Mouse (Mus musculus): Measurements from ENCODE around the gene Ttyh1. TPM values are rescaled to one million over a fixed set of nuclear protein-coding genes. Genes with fewer than 3 reads are reported as not detected.

Ttyh1 gene
- total and polyA plus RNA-seq, 2 experiments from 2014 or later = 0.45 to 5.0 TPM

DNA sequence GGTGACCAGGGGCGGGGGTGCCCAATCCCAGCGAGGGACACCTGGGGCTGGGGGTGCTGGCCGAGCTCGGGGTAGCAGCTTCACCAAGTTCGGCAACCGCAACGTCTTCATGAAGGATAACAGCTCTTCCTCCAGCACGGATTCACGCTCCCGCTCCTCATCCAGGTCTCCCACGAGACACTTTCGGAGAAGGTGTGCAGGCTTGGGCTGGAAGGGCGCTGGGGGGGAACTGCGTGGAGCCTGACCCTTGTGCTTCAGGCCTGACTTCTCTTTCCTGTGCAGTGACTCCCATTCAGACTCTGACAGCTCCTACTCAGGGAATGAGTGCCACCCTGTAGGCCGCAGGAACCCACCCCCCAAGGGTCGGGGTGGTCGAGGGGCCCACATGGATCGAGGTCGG, 24.3 kb downstream of the Ttyh1 start:
- ATAC-seq (ENCODE audit: insufficient read depth, low read depth) = no peak
- H3K4me1 ChIP-seq (ENCODE audit: control insufficient read depth, insufficient read depth) = peaks cover 3% of the 10 kb centered on the region; the same call in 1 of the 2 replicates
- no peak overlapping the region for H3K9ac ChIP-seq (replicated peaks; ENCODE audit: low read depth, low read length)
- H3K4me2 ChIP-seq (ENCODE audit: low read depth, low read length) = no peak overlapping the region
- no peak for DNase-seq (ENCODE audit: low spot score)
- no peaks in the 10 kb centered on the region for H3K9me3 ChIP-seq (replicated peaks; ENCODE audit: control insufficient read depth, low read length)
- peaks cover 91% of the 10 kb centered on the region for H3K36me3 ChIP-seq (replicated peaks; ENCODE audit: control insufficient read depth, insufficient read depth, low read length)
- no peak overlapping the region for H3K27ac ChIP-seq (ENCODE audit: low read depth)
- H3K27me3 ChIP-seq (ENCODE audit: control insufficient read depth, insufficient read depth, low read length) = no peaks in the 10 kb centered on the region
- TF ChIP-seq CTCF (IDR thresholded peaks at IDR 0.05; ENCODE audit: low read depth) (no peak), EP300 (IDR thresholded peaks at IDR 0.05; ENCODE audit: low read depth) (no peak)
- no peak overlapping the region for H3K4me3 ChIP-seq (ENCODE audit: low read depth, low read length)
- WGBS = 94% methylated on average over 19 of the region's 19 CpGs

DNA sequence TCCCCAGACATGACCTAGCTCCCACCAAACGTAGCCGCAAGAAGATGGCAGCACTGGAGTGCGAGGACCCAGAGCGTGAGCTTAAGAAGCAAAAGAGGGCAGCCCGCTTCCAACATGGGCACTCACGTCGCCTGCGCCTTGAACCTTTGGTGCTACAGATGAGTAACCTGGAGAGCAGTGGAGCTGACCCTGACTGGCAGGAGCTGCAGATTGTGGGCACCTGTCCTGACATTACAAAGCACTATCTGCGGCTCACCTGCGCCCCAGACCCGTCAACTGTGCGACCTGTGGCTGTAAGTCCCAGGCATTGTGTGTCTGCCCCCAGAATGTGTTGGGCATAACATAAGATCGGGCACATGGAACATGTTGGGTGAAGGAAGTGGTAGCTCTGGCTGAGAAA, 24.8 kb downstream of the Ttyh1 start:
- Histone ChIP-seq H3K9me3 (replicated peaks; ENCODE audit: control insufficient read depth, low read length) (no peaks in the 10 kb centered on the region), H3K27me3 (ENCODE audit: control insufficient read depth, insufficient read depth, low read length) (no peaks in the 10 kb centered on the region), H3K36me3 (replicated peaks; ENCODE audit: control insufficient read depth, insufficient read depth, low read length) (peaks cover 85% of the 10 kb centered on the region), H3K4me3 (ENCODE audit: low read depth, low read length) (no peak overlapping the region), H3K9ac (replicated peaks; ENCODE audit: low read depth, low read length) (no peak overlapping the region), H3K4me1 (ENCODE audit: control insufficient read depth, insufficient read depth) (peaks cover 7% of the 10 kb centered on the region; the same call in 1 of the 2 replicates), H3K4me2 (ENCODE audit: low read depth, low read length) (no peak overlapping the region), H3K27ac (ENCODE audit: low read depth) (no peak overlapping the region)
- TF ChIP-seq CTCF (IDR thresholded peaks at IDR 0.05; ENCODE audit: low read depth) (no peak), EP300 (IDR thresholded peaks at IDR 0.05; ENCODE audit: low read depth) (no peak)
- WGBS = 93% methylated on average over 13 of the region's 13 CpGs
- DNase-seq (ENCODE audit: low spot score) = no peak
- no peak for ATAC-seq (ENCODE audit: insufficient read depth, low read depth)

DNA sequence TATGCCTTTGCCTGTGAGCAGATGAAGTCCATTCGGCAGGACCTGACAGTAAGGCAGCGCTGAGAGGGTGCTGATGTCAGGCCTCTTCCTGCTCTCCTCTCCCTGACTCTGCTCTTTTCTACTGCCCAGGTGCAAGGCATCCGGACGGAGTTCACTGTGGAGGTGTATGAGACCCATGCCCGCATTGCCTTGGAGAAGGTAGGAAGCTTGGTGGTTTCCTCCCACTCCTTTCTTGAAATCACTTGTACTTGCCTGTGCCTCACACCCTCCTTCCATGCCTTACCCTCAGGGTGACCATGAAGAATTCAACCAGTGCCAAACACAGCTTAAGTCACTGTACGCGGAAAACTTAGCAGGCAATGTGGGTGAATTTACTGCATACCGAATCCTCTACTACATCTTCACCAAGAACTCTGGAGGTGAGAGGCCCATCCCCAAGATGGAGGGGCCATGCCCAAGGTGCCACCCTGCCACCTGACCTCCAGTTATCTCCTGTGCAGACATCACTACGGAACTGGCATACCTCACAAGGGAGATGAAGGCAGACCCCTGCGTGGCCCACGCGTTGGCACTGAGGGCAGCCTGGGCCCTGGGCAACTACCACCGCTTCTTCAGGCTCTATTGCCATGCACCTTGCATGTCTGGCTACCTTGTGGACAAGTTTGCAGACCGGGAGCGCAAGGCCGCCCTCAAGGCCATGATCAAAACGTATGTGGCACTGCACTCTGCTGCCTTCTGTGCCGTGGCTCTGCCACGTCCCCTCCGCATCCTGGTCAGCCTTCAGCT, 25.8 kb downstream of the Ttyh1 start:
- Histone ChIP-seq H3K27ac (ENCODE audit: low read depth) (no peak overlapping the region), H3K9ac (replicated peaks; ENCODE audit: low read depth, low read length) (no peak overlapping the region), H3K27me3 (ENCODE audit: control insufficient read depth, insufficient read depth, low read length) (no peaks in the 10 kb centered on the region), H3K4me1 (ENCODE audit: control insufficient read depth, insufficient read depth) (peaks cover 7% of the 10 kb centered on the region; the same call in 1 of the 2 replicates), H3K9me3 (replicated peaks; ENCODE audit: control insufficient read depth, low read length) (no peaks in the 10 kb centered on the region), H3K4me2 (ENCODE audit: low read depth, low read length) (no peak overlapping the region), H3K36me3 (replicated peaks; ENCODE audit: control insufficient read depth, insufficient read depth, low read length) (peaks cover 76% of the 10 kb centered on the region), H3K4me3 (ENCODE audit: low read depth, low read length) (no peak overlapping the region)
- ATAC-seq (ENCODE audit: insufficient read depth, low read depth) (no peak), DNase-seq (ENCODE audit: low spot score) (no peak)
- no peak for TF ChIP-seq EP300 (IDR thresholded peaks at IDR 0.05; ENCODE audit: low read depth)
- no peak for TF ChIP-seq CTCF (IDR thresholded peaks at IDR 0.05; ENCODE audit: low read depth)
- 95% methylated on average over 20 of the region's 20 CpGs for WGBS

DNA sequence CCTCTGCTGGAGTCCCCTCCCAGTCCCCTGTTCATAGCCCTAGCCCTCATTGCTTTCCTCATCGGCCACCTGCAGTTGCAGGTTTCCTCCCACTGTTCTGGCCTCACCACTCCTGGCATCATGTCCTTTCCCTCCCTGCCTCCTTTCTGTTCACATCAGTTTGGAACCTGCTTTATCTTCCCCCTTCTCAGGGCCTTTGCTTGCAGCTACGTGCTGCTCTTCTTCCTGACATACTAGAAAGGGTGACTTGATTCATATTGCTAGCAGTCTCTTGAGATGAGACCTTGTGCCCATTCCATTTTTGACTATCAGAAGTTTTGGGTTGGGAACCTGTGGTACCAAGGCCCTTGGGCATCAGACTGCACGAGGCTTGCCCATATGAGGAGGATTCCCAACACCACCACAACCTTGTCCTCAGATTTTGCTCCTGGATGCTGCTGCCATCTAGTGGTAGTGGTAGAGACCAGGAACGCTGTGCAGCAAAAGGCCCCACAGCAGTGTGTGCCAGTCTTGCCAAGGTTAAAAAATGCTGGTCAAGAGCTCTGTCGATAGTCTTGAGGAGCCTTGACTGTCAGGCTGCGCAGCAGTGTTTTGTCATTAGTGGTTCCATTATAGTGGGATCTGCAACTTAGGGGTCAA, 26.5 kb downstream of the Ttyh1 start:
- Histone ChIP-seq H3K36me3 (replicated peaks; ENCODE audit: control insufficient read depth, insufficient read depth, low read length) (peaks cover 69% of the 10 kb centered on the region), H3K9me3 (replicated peaks; ENCODE audit: control insufficient read depth, low read length) (no peaks in the 10 kb centered on the region), H3K4me2 (ENCODE audit: low read depth, low read length) (no peak overlapping the region), H3K27me3 (ENCODE audit: control insufficient read depth, insufficient read depth, low read length) (no peaks in the 10 kb centered on the region), H3K27ac (ENCODE audit: low read depth) (no peak overlapping the region), H3K4me3 (ENCODE audit: low read depth, low read length) (no peak overlapping the region), H3K9ac (replicated peaks; ENCODE audit: low read depth, low read length) (no peak overlapping the region), H3K4me1 (ENCODE audit: control insufficient read depth, insufficient read depth) (peaks cover 14% of the 10 kb centered on the region)
- ATAC-seq (ENCODE audit: insufficient read depth, low read depth) (no peak), DNase-seq (ENCODE audit: low spot score) (peak; percentile 43)
- 61% methylated on average over 6 of the region's 6 CpGs for WGBS
- TF ChIP-seq CTCF (IDR thresholded peaks at IDR 0.05; ENCODE audit: low read depth) = peak; percentile 70
- no peak for TF ChIP-seq EP300 (IDR thresholded peaks at IDR 0.05; ENCODE audit: low read depth)

DNA sequence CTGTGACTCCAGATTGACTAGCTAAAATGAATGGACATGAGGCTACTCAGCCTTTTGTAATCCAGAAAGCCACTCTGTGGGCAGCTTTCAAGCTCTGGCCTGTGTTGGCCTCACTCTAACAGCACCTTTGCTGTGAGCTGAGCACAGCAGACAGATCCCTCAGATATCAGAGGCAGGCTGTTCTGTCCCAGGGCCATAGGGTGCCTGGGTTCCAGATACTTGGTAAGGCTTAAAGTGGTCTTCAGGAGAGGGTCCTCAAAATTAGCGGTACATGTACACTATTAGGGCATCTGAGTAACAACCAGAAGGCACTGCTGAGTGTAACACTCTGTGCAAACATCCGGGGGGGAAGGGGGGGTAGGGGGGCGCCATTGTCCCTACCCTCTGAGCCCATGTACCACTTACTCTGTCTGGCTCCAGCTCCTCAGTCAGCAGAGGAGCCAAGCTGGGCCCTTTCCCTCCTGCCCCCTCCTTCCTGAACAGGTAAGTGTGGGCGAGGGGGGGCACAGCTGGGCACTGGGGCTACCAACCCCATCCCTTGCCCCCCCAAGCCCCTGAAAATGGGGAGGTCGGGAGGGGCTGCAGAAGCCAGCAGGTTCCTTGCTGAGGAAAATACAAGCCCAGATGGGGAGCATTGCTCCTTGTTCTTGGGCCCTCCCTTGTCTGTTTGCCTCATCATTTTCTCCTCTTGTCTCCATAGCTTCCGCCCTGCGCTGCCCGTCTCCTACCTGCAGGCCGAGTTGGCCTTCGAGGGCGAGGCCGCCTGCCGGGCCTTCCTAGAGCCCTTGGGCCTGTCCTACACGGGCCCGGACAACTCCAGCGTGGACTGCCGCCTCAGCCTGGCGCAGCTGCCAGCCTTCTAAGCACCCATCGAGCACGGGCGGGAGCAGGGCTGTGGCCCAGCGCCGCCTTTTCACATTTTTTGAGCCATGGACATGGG, 27.3 kb downstream of the Ttyh1 start:
- Histone ChIP-seq H3K9ac (replicated peaks; ENCODE audit: low read depth, low read length) (no peak overlapping the region), H3K36me3 (replicated peaks; ENCODE audit: control insufficient read depth, insufficient read depth, low read length) (peaks cover 61% of the 10 kb centered on the region), H3K27ac (ENCODE audit: low read depth) (no peak overlapping the region), H3K4me2 (ENCODE audit: low read depth, low read length) (no peak overlapping the region), H3K4me3 (ENCODE audit: low read depth, low read length) (no peak overlapping the region), H3K9me3 (replicated peaks; ENCODE audit: control insufficient read depth, low read length) (no peaks in the 10 kb centered on the region), H3K27me3 (ENCODE audit: control insufficient read depth, insufficient read depth, low read length) (0 out of 2 replicates have a peak, but pooled peaks cover 5% of the 10 kb centered on the region), H3K4me1 (ENCODE audit: control insufficient read depth, insufficient read depth) (peaks cover 21% of the 10 kb centered on the region)
- no peak for DNase-seq (ENCODE audit: low spot score)
- no peak for TF ChIP-seq CTCF (IDR thresholded peaks at IDR 0.05; ENCODE audit: low read depth)
- no peak for TF ChIP-seq EP300 (IDR thresholded peaks at IDR 0.05; ENCODE audit: low read depth)
- no peak for ATAC-seq (ENCODE audit: insufficient read depth, low read depth)
- WGBS = 86% methylated on average over 20 of the region's 23 CpGs

Measured in heart, postnatal 0 days (tissue).